Mouse (Mus musculus) intestine, postnatal 0 days (tissue): Measurements from ENCODE around the gene Npw. TPM values are rescaled to one million over a fixed set of nuclear protein-coding genes. Genes with fewer than 3 reads are reported as not detected.

Source experiments
- ATAC-seq: fragments of 200-750 bp; cut with Nextera tagmentation; 2 replicates; pipeline ENCODE4 v1.8.0; 2017; ENCODE audit warnings: mild to moderate bottlenecking, moderate TSS enrichment, moderate library complexity
- H3K27ac ChIP-seq: fragments of 300-500 bp; sonication (generic); 2 replicates; pipeline ENCODE4 v1.5.1; 2014; ENCODE audit warnings: mild to moderate bottlenecking, low read depth, low read length, moderate library complexity
- H3K27me3 ChIP-seq: fragments of 300-500 bp; sonication (generic); replicated peaks from 2 replicates; pipeline ENCODE4 v1.6.1; 2014; ENCODE audit warnings: low read length, mixed read lengths; ENCODE audit not compliant: control insufficient read depth, insufficient read depth
- H3K36me3 ChIP-seq: fragments of 300-500 bp; sonication (generic); 2 replicates; pipeline ENCODE4 v1.6.1; 2014; ENCODE audit warnings: mild to moderate bottlenecking, moderate library complexity; ENCODE audit not compliant: control insufficient read depth, insufficient read depth
- H3K4me1 ChIP-seq: fragments of 300-500 bp; sonication (generic); replicated peaks from 2 replicates; pipeline ENCODE4 v1.6.1; 2014; ENCODE audit warnings: antibody characterized with exemption, low read length, mixed read lengths; ENCODE audit not compliant: control insufficient read depth, insufficient read depth
- H3K4me2 ChIP-seq: fragments of 300-500 bp; sonication (generic); replicated peaks from 2 replicates; pipeline ENCODE4 v1.6.1; 2014; ENCODE audit warnings: low read depth, mild to moderate bottlenecking, moderate library complexity
- H3K4me3 ChIP-seq: fragments of 300-500 bp; sonication (generic); 2 replicates; pipeline ENCODE4 v1.5.1; 2014; ENCODE audit warnings: low read depth, low read length
- H3K9ac ChIP-seq: fragments of 300-500 bp; sonication (generic); 2 replicates; pipeline ENCODE4 v1.6.1; 2014; ENCODE audit warnings: mild to moderate bottlenecking, low read depth, low read length
- H3K9me3 ChIP-seq: fragments of 300-500 bp; sonication (generic); 2 replicates; pipeline ENCODE4 v1.6.1; 2016; ENCODE audit warnings: mixed run types; ENCODE audit not compliant: control insufficient read depth
- CTCF ChIP-seq: sonication (generic); IDR thresholded peaks from 2 replicates; pipeline ENCODE4 v1.5.1; 2016; ENCODE audit warnings: low read depth, mild to moderate bottlenecking, control low read depth, antibody characterized with exemption, moderate library complexity
- WGBS: fragments of 180-500 bp; shearing (Covaris S2); extraction: QIAGEN DNeasy Blood & Tissue Kit; methylation state at CpG from one replicate; pipeline ENCODE4 v1.1.7; 2014; 5-methylcytosine and 5-hydroxymethylcytosine counted together
- polyA plus RNA-seq: library from polyadenylated mRNA; unstranded; fragments of >200 nt; fragmentation: Nextera tagmentation; extraction: Ambion mirVana; gene quantifications from 2 replicates; pipeline ENCODE4 v1.2.1, GENCODE M21; 2015

Npw gene
- polyA plus RNA-seq, 1 experiment from 2014 or later, result 0.20 TPM

- H3K4me3 ChIP-seq, result no peak overlapping the region
- no peaks in the 10 kb centered on the region for H3K4me1 ChIP-seq
- no peak for ATAC-seq
- peaks cover 20% of the 10 kb centered on the region; the same call in 1 of the 2 replicates for H3K36me3 ChIP-seq
- H3K4me2 ChIP-seq, result no peak overlapping the region
- H3K9me3 ChIP-seq, result no peaks in the 10 kb centered on the region
- no peak for TF ChIP-seq CTCF
- H3K27ac ChIP-seq, result no peak overlapping the region
- 98% methylated on average over 11 of the region's 11 CpGs for WGBS
- no peaks in the 10 kb centered on the region for H3K27me3 ChIP-seq
- no peak overlapping the region for H3K9ac ChIP-seq
Measured at GRCm38 (mm10) chr17:24633831-24634230, 24.4 kb downstream of the Npw start.

- peak; percentile 18; the same call in 1 of the 2 replicates for TF ChIP-seq CTCF
- WGBS, result 9% methylated on average over 22 of the region's 22 CpGs
- H3K4me2 ChIP-seq, result peak overlapping the region; percentile 83
- H3K4me3 ChIP-seq, result peak overlapping the region; percentile 65
- H3K9me3 ChIP-seq, result no peaks in the 10 kb centered on the region
- peaks cover 28% of the 10 kb centered on the region; the same call in 1 of the 2 replicates for H3K36me3 ChIP-seq
- H3K4me1 ChIP-seq, result no peaks in the 10 kb centered on the region
- peak overlapping the region; percentile 80 for H3K9ac ChIP-seq
- peak; percentile 44 for ATAC-seq
- H3K27ac ChIP-seq, result peak overlapping the region; percentile 66
- no peaks in the 10 kb centered on the region for H3K27me3 ChIP-seq
Measured at GRCm38 (mm10) chr17:24632813-24633449, 25.3 kb downstream of the Npw start.

- Histone ChIP-seq H3K27ac (peak within 1 kb of the TSS; percentile 66), H3K4me2 (peak within 1 kb of the TSS; percentile 83), H3K36me3 (peaks cover 35% of the 10 kb centered on the region; the same call in 1 of the 2 replicates), H3K9ac (peak within 1 kb of the TSS; percentile 80), H3K27me3 (no peaks in the 10 kb centered on the region), H3K9me3 (no peaks in the 10 kb centered on the region), H3K4me3 (peak within 1 kb of the TSS; percentile 65), H3K4me1 (no peaks in the 10 kb centered on the region)
- no peak for TF ChIP-seq CTCF
- peak; percentile 72 for ATAC-seq
- 1% methylated on average over 51 of the region's 51 CpGs for WGBS
Measured at GRCm38 (mm10) chr17:24632167-24632812, 26.0 kb downstream of the Npw start, which contains the start of the genes Tsc2 and Nthl1. Gene Tsc2 (minus strand): TSS chr17:24632630. Gene Nthl1 (plus strand): TSS chr17:24632680.

GRCm38 (mm10) chr17:24630072-24630471 lies 28.2 kb downstream of the Npw start:
- Histone ChIP-seq H3K9ac (no peak overlapping the region), H3K4me1 (no peaks in the 10 kb centered on the region), H3K36me3 (peaks cover 51% of the 10 kb centered on the region), H3K9me3 (no peaks in the 10 kb centered on the region), H3K27ac (no peak overlapping the region), H3K4me3 (no peak overlapping the region), H3K27me3 (no peaks in the 10 kb centered on the region), H3K4me2 (no peak overlapping the region)
- ATAC-seq, result no peak
- 86% methylated on average over 14 of the region's 14 CpGs for WGBS
- TF ChIP-seq CTCF, result 0 out of 2 replicates have a peak, but pooled peaks have one; percentile 9

- peak; percentile 94 for TF ChIP-seq CTCF
- Histone ChIP-seq H3K4me2 (no peak overlapping the region), H3K27me3 (no peaks in the 10 kb centered on the region), H3K4me1 (no peaks in the 10 kb centered on the region), H3K4me3 (no peak overlapping the region), H3K36me3 (peaks cover 66% of the 10 kb centered on the region), H3K9me3 (no peaks in the 10 kb centered on the region), H3K27ac (no peak overlapping the region), H3K9ac (no peak overlapping the region)
- 44% methylated on average over 5 of the region's 5 CpGs for WGBS
- ATAC-seq, result no peak
Measured at GRCm38 (mm10) chr17:24628646-24629045, 29.6 kb downstream of the Npw start.

GRCm38 (mm10) chr17:24625472-24625871 lies 32.8 kb downstream of the Npw start:
- H3K27me3 ChIP-seq, result no peaks in the 10 kb centered on the region
- TF ChIP-seq CTCF, result no peak
- no peak overlapping the region for H3K9ac ChIP-seq
- peaks cover 93% of the 10 kb centered on the region for H3K36me3 ChIP-seq
- no peak overlapping the region for H3K27ac ChIP-seq
- H3K4me1 ChIP-seq, result no peaks in the 10 kb centered on the region
- no peak overlapping the region for H3K4me3 ChIP-seq
- WGBS, result 93% methylated on average over 8 of the region's 8 CpGs
- H3K4me2 ChIP-seq, result no peak overlapping the region
- ATAC-seq, result no peak
- no peaks in the 10 kb centered on the region for H3K9me3 ChIP-seq
